Mouse (Mus musculus) E14TG2a.4 (cell line): ENCODE results near the gene Gm17689.

Source experiments
- H3K27me3 ChIP-seq: 2 replicates; pipeline ENCODE4 v1.6.1; 2014; ENCODE audit warnings: low read length, control low read depth; ENCODE audit not compliant: insufficient read depth
- H3K36me3 ChIP-seq: 2 replicates; pipeline ENCODE4 v1.6.1; 2014; ENCODE audit warnings: low read length, control low read depth; ENCODE audit not compliant: insufficient read depth
- H3K4me1 ChIP-seq: replicated peaks from 2 replicates; pipeline ENCODE4 v1.6.1; 2014; ENCODE audit warnings: low read depth, low read length, control low read depth
- H3K4me3 ChIP-seq: replicated peaks from 2 replicates; pipeline ENCODE4 v1.5.1; 2014; ENCODE audit warnings: mild to moderate bottlenecking, low read length
- H3K9me3 ChIP-seq: 2 replicates; pipeline ENCODE4 v1.6.1; 2014; ENCODE audit warnings: low read length, control low read depth
- CTCF ChIP-seq: conservative IDR thresholded peaks from 2 replicates; pipeline ENCODE4 v1.5.1; 2014; ENCODE audit warnings: low read length
- NANOG ChIP-seq: IDR thresholded peaks from 2 replicates; pipeline ENCODE4 v1.6.1; 2014; ENCODE audit warnings: borderline replicate concordance, low read length, mixed read lengths
- POU5F1 ChIP-seq: IDR thresholded peaks from 2 replicates; pipeline ENCODE4 v1.6.1; 2014; ENCODE audit warnings: low read length, borderline replicate concordance

Gm17689 gene

DNA sequence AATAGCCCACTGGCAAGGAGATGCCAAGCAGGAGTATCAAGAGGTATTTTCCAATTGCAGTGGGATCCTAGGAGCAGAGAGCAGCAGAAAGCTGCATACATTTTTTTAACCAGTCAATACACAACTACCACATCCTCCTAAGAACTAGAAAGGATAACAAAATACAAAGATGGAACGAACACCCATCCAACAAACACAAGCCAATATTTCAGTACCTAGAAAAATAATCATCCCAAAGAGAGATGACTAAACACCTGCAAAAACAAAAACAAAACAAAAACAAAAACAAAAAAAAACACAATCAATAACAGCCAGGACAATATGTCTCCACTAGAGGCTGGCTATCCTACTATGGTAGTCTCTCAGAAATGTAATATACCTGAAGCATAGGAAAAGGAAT is at the start of gene Gm17689:
TSS of gene Gm17689 (minus strand) at position 101 of the 400 bp plus-strand sequence.
- no peak for TF ChIP-seq NANOG
- no peak for TF ChIP-seq POU5F1
- TF ChIP-seq CTCF = no peak
- Histone ChIP-seq H3K36me3 (no peaks in the 10 kb centered on the region), H3K4me3 (no peak within 1 kb of the TSS), H3K9me3 (peaks cover 14% of the 10 kb centered on the region), H3K27me3 (no peaks in the 10 kb centered on the region), H3K4me1 (no peaks in the 10 kb centered on the region)

DNA sequence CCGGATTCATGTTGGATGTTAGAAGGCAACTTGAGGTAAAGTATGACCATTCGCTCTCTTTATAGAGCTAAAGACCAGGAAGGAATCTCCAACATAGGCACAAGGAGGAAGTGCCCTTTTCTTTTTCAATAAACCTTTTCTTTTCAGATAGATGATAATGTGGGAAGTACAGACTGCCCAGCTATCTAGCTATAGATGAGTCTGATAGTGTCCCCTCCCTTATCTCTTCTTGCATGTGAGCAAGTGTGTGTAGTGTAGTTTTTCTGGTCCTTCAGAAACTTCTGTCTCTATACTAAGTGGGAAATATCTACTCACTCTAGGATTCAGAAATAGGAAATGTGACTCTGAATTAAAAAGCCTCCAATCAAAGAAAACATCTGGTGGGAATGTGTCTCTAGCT is 40.6 kb downstream of the Gm17689 start, which contains the start of gene Gm5615:
TSS of gene Gm5615 (minus strand) at position 101 of the 400 bp plus-strand sequence.
- no peaks in the 10 kb centered on the region for H3K4me1 ChIP-seq
- TF ChIP-seq POU5F1 (no peak), CTCF (no peak), NANOG (no peak)
- no peak within 1 kb of the TSS for H3K4me3 ChIP-seq
- H3K9me3 ChIP-seq = no peaks in the 10 kb centered on the region
- H3K27me3 ChIP-seq = no peaks in the 10 kb centered on the region
- H3K36me3 ChIP-seq = no peaks in the 10 kb centered on the region
